Mouse (Mus musculus) Patski (cell line): ENCODE data around the gene Apol6. TPM values are rescaled to one million over a fixed set of nuclear protein-coding genes. Genes with fewer than 3 reads are reported as not detected.
"Not testable (repeated sequence)": the region's sequence is repeated elsewhere in the genome, so short reads cannot be mapped to it uniquely, and the experiment has no call there.

ENCODE experiments used
- ATAC-seq: fragments of 100-300 bp; one replicate; pipeline ENCODE4 v1.8.0; 2021
- CTCF ChIA-PET: fragments of 350-600 bp; sonication (Branson Sonifier 250); formaldehyde crosslinking; loops from one replicate; lab custom pipeline; 2022; ENCODE audit warnings: inconsistent platforms; lab: Charles Lee
- POLR2A ChIA-PET: fragments of 350-600 bp; sonication (Branson Sonifier 250); formaldehyde crosslinking; loops from one replicate; lab custom pipeline; 2022; ENCODE audit warnings: antibody characterized with exemption, inconsistent platforms; lab: Charles Lee
- DNase-seq: peaks from one replicate; pipeline ENCODE4 v3.0.0-alpha.2; 2011; ENCODE audit warnings: low read depth, low spot score
- H3K27me3 ChIP-seq: fragments of 371-371 bp; one replicate; pipeline ENCODE4 v1.5.1; 2021
- CTCF ChIP-seq: fragments of 100-300 bp; IDR thresholded peaks from one replicate; pipeline ENCODE4 v1.5.1; 2021
- in situ Hi-C: fragments of 300-500 bp; cut with MboI; formaldehyde crosslinking; loops from 3 replicates; pipeline ENCODE4 v1.11.1; 2018; ENCODE audit warnings: low pct_unique_long_range_greater_than_20kb, mixed read lengths
- polyA plus RNA-seq: library from polyadenylated mRNA; unstranded; gene quantifications from one replicate; pipeline ENCODE4 v1.2.3, GENCODE M21; 2021

Gene Apol6
- polyA plus RNA-seq, 1 experiment from 2014 or later, result 0.05 TPM

GRCm38 (mm10) chr15:77050570-77050969 lies 6.0 kb downstream of the Apol6 start, which contains the start of gene Mb:
Gene Mb (minus strand): TSS chr15:77050670.
- no peak for TF ChIP-seq CTCF
- no peaks in the 10 kb centered on the region for H3K27me3 ChIP-seq
- ATAC-seq (no peak), DNase-seq (no peak)
- CTCF ChIA-PET, result no interaction called here
- POLR2A ChIA-PET, result interaction anchor here (1.5 kb wide), 1 partner anchor 12 kb away, joined by 3 read pairs; no protein-coding TSS in a partner anchor
- in situ Hi-C loops, result no loop called here

GRCm38 (mm10) chr15:77052176-77052575 lies 7.6 kb downstream of the Apol6 start:
- in situ Hi-C loops, result no loop called here
- TF ChIP-seq CTCF, result no peak
- DNase-seq, result no peak
- ATAC-seq, result no peak
- no peaks in the 10 kb centered on the region for H3K27me3 ChIP-seq
- ChIA-PET CTCF (no interaction called here), POLR2A (no interaction called here)

DNA sequence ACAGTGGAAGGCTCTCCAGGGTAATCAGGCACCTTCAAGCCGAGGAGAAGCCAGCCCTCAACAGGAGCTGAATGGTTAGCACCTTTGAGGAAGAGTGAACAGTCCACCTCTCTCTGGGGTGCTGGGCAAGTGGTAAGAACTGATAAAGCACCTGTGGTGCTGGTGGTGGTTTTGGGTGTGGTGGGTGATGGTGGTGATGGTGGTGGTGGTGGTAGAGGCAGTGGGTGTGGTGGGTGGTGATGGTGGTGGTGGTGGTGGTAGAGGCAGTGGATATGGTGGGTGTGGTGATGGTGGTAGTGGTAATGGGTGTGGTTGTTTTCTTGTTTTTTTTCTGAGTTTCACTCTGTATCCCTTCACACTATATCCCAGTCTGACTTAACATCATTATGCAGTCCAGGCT lies 8.5 kb downstream of the Apol6 start:
- no peak for DNase-seq
- TF ChIP-seq CTCF, result no peak
- ChIA-PET POLR2A (no interaction called here), CTCF (no interaction called here)
- no peak for ATAC-seq
- H3K27me3 ChIP-seq, result no peaks in the 10 kb centered on the region
- in situ Hi-C loops, result no loop called here

GRCm38 (mm10) chr15:77054611-77055175 lies 10.2 kb downstream of the Apol6 start:
- DNase-seq (no peak), ATAC-seq (no peak)
- POLR2A ChIA-PET, result no interaction called here
- no peak for TF ChIP-seq CTCF
- in situ Hi-C loops, result no loop called here
- H3K27me3 ChIP-seq, result no peaks in the 10 kb centered on the region
- CTCF ChIA-PET, result no interaction called here

DNA sequence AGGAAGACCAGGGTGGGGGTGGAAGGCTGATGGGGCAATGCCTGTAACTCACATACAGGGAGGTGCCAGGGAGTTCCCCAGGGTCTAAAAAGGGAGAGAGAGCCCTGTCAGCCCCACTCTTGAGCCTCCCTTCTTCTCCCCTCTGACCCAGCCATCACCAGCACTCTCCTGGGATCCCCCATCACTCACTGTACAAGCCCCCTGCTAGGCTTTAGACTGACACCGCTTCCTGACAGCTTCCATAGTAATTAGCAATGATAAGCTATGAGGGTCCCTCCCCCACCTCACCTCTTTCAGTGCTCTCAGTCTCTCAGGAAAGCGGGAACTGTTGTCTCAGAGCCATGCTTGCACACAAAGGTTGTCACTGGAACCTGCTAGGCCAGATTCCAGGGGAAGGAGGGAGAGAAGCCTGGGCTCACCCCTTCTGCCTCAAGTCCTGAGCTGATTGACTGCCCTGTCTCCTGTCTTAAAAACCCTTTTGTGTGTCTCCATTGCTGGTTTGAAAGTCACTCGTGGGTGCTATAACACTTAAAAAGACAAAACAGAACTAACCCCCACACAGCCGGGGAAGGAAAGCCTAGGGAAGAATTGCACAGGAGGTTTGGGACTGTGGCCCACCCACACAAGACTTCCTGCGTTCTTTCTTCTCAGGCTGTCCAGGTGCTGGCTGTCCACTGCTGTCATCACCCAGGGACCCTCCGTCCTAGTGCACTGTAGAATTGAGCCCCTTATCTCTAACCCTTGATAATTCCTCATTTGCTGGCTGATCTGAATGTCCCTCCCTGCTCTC lies 11.7 kb downstream of the Apol6 start:
- ChIA-PET POLR2A (no interaction called here), CTCF (no interaction called here)
- no peak for ATAC-seq
- H3K27me3 ChIP-seq, result no peaks in the 10 kb centered on the region
- DNase-seq, result no peak
- TF ChIP-seq CTCF, result no peak
- in situ Hi-C loops, result no loop called here

- in situ Hi-C loops, result no loop called here
- CTCF ChIA-PET, result no interaction called here
- no peaks in the 10 kb centered on the region for H3K27me3 ChIP-seq
- POLR2A ChIA-PET, result no interaction called here
- ATAC-seq (no peak), DNase-seq (no peak)
- TF ChIP-seq CTCF, result no peak
These were observed 12.2 kb downstream of the Apol6 start for GRCm38 (mm10) chr15:77056791-77057051.

DNA sequence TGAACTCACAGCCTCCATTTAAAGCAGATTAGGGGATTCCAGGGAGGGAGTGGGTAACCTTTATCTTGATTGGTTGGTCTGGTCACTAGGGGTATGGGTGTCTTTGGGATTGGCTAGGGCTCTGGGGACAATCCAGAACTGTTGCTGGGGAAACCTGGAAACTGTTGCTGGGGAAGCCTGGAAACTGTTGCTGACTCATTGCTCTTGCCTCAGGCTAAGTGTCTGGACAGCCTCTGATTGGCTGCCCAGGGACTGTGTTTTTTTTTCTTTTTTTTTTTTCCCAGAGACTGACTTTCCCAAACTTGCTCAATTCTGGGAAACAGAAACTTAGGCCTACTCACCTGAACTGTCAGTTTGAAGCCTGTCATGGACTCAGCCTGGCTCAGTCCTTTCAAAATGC lies 14.0 kb downstream of the Apol6 start:
- POLR2A ChIA-PET, result no interaction called here
- in situ Hi-C loops, result no loop called here
- ATAC-seq (no peak), DNase-seq (peak; percentile 62)
- CTCF ChIA-PET, result no interaction called here
- no peak for TF ChIP-seq CTCF
- no peaks in the 10 kb centered on the region for H3K27me3 ChIP-seq

DNA sequence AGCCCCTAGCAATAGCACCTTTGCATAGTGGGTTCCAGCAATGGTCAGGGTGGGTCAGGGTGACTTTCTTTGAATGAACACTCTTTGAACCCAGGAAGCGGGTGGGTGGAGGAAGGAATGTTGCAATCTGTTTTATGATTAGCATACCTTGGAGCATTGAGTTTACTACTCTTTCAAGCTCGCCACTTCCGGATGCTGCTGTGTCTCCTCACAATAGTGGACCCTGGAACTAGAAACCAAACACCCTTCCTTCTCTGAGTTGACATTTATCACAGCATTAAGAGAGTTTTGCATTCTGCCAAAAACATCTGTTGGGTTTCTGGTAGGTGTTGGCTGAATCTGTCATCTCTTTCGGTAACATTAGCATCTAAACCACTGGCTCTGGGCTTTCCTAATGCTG lies 14.9 kb downstream of the Apol6 start:
- H3K27me3 ChIP-seq, ATAC-seq, POLR2A ChIA-PET, in situ Hi-C loops, DNase-seq, CTCF ChIA-PET: not testable (repeated sequence)

DNA sequence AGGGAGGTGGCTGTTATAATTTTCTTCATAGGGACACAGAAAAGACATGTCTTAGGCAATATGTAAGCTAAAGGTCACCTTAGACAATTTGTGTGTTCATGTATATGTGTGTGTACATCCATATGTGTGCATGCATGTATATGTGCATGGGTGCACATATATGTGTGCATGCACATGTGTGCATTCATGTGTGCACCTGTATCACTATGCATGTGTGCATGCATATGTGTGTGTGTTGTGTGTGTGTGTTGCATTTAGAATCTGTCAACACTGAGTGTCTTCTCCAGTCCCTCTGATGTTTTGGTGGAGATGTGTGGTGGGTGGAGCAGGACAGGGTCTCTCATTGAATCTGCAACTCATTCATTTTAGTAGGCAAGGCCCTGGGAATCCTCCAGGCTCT lies 18.2 kb downstream of the Apol6 start:
- CTCF ChIA-PET, result no interaction called here
- in situ Hi-C loops, result no loop called here
- ATAC-seq (no peak), DNase-seq (no peak)
- H3K27me3 ChIP-seq, result no peaks in the 10 kb centered on the region
- no peak for TF ChIP-seq CTCF
- POLR2A ChIA-PET, result no interaction called here

GRCm38 (mm10) chr15:77065259-77065852 lies 20.8 kb downstream of the Apol6 start:
- ATAC-seq (no peak), DNase-seq (no peak)
- ChIA-PET POLR2A (no interaction called here), CTCF (no interaction called here)
- no peaks in the 10 kb centered on the region for H3K27me3 ChIP-seq
- TF ChIP-seq CTCF, result no peak
- in situ Hi-C loops, result no loop called here

- in situ Hi-C loops, result no loop called here
- no peak for DNase-seq
- ATAC-seq, result no peak
- no peak for TF ChIP-seq CTCF
- POLR2A ChIA-PET, result interaction anchor here (1.0 kb wide), 1 partner anchor 151 kb away, joined by 5 read pairs; no protein-coding TSS in a partner anchor
- no peaks in the 10 kb centered on the region for H3K27me3 ChIP-seq
- CTCF ChIA-PET, result no interaction called here
These were observed 21.7 kb downstream of the Apol6 start for GRCm38 (mm10) chr15:77066233-77066632.
